Mouse (Mus musculus) neural tube, embryonic 12.5 days (tissue): Measurements from ENCODE around the gene Max. TPM values are rescaled to one million over a fixed set of nuclear protein-coding genes. Genes with fewer than 3 reads are reported as not detected.

Experiments used
- ATAC-seq: fragments of 200-750 bp; cut with Nextera tagmentation; 2 replicates; pipeline ENCODE4 v1.8.0; 2017; ENCODE audit warnings: low read depth, mild to moderate bottlenecking, moderate TSS enrichment, moderate library complexity; ENCODE audit not compliant: low FRiP score
- H3K27ac ChIP-seq: fragments of 300-500 bp; sonication (generic); 2 replicates; pipeline ENCODE4 v1.5.1; 2016
- H3K27me3 ChIP-seq: fragments of 300-500 bp; sonication (generic); replicated peaks from 2 replicates; pipeline ENCODE4 v1.6.1; 2016; ENCODE audit warnings: mild to moderate bottlenecking
- H3K36me3 ChIP-seq: fragments of 300-500 bp; sonication (generic); 2 replicates; pipeline ENCODE4 v1.6.1; 2016; ENCODE audit warnings: mild to moderate bottlenecking
- H3K4me1 ChIP-seq: fragments of 300-500 bp; sonication (generic); 2 replicates; pipeline ENCODE4 v1.6.1; 2016
- H3K4me2 ChIP-seq: fragments of 300-500 bp; sonication (generic); replicated peaks from 2 replicates; pipeline ENCODE4 v1.6.1; 2016; ENCODE audit warnings: mild to moderate bottlenecking
- H3K4me3 ChIP-seq: fragments of 300-500 bp; sonication (generic); 2 replicates; pipeline ENCODE4 v1.5.1; 2016
- H3K9ac ChIP-seq: fragments of 300-500 bp; sonication (generic); 2 replicates; pipeline ENCODE4 v1.6.1; 2016; ENCODE audit warnings: mild to moderate bottlenecking
- H3K9me3 ChIP-seq: fragments of 300-500 bp; sonication (generic); 2 replicates; pipeline ENCODE4 v1.6.1; 2016; ENCODE audit warnings: mild to moderate bottlenecking
- WGBS: fragments of 180-500 bp; shearing (Covaris S2); methylation state at CpG from one replicate; pipeline ENCODE4 v1.1.7; 2016; 5-methylcytosine and 5-hydroxymethylcytosine counted together
- polyA plus RNA-seq: library from polyadenylated mRNA; unstranded; fragments of >200 nt; fragmentation: Nextera tagmentation; extraction: Ambion mirVana; gene quantifications from 2 replicates; pipeline ENCODE4 v1.2.1, GENCODE M21; 2016

The Max gene
- polyA plus RNA-seq, 1 experiment from 2014 or later: 15.4 TPM

DNA sequence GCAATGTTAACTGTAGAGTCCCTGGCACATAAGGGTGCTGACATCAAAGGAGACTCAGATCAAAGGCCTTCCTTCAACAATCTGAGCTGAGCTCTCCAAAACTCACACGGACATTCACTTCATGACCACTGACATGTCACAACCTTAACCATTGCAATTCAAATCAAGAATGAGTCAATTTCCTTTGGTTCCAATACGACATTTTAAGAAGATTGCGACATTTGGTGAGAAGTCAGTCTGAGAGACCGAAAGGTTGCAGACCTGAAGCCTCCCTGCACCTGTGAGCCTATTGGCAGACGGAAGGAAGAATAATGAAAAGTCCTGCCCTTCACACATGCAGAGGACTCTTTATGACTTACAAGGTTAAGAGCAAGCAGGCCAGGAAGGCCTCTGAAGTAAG lies 11.7 kb downstream of the Max start:
- H3K4me2 ChIP-seq: no peak overlapping the region
- H3K27ac ChIP-seq: no peak overlapping the region
- no peaks in the 10 kb centered on the region for H3K27me3 ChIP-seq
- H3K36me3 ChIP-seq: peaks cover 70% of the 10 kb centered on the region
- WGBS: 91% methylated on average over 5 of the region's 5 CpGs
- no peak overlapping the region for H3K9ac ChIP-seq
- ATAC-seq: no peak
- no peaks in the 10 kb centered on the region; the same call in 1 of the 2 replicates for H3K4me1 ChIP-seq
- no peak overlapping the region for H3K4me3 ChIP-seq
- no peaks in the 10 kb centered on the region for H3K9me3 ChIP-seq

DNA sequence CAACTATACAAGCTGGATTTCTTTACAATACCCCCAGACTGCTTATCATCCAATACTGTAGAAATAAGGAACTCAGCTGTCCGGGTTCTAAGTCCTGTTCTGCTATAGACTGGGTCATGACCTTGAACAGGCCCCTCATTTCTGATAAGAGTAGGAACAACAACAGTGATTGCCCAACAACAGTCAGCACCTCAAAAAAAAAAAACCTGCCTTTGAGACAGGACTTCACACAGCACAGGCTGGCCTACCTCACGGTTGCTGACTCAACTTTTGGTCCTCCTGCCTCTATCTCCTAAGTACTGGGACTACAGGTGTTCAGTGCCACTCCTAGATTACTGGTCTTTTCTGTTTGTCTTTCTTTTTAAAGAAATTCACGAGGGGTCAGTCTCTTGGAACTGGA lies 13.2 kb downstream of the Max start:
- H3K9ac ChIP-seq: no peak overlapping the region
- peaks cover 81% of the 10 kb centered on the region for H3K36me3 ChIP-seq
- H3K27ac ChIP-seq: no peak overlapping the region
- H3K4me1 ChIP-seq: no peaks in the 10 kb centered on the region
- no peaks in the 10 kb centered on the region for H3K27me3 ChIP-seq
- no peak for ATAC-seq
- 91% methylated on average over 3 of the region's 3 CpGs for WGBS
- no peak overlapping the region for H3K4me3 ChIP-seq
- no peak overlapping the region for H3K4me2 ChIP-seq
- no peaks in the 10 kb centered on the region for H3K9me3 ChIP-seq

DNA sequence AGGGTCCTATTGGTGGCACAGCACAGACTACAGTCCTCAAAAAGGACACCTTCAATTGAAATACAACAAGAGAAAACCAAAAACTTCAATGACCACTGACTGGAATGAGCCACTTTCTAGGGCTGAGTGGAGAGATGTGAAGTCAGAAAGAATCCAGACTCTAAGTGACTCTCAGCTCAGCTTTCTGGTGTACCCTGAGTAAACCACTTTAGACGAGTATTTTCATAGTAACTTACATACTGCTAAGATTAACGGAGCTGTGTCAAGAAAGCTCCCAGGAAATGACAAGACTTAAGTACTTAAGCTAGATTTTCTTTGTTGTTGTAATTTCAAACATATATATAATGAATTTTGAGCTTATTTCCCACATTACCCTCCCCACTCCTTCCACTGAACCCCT lies 13.8 kb downstream of the Max start:
- 85% methylated on average over 2 of the region's 2 CpGs for WGBS
- ATAC-seq: no peak

DNA sequence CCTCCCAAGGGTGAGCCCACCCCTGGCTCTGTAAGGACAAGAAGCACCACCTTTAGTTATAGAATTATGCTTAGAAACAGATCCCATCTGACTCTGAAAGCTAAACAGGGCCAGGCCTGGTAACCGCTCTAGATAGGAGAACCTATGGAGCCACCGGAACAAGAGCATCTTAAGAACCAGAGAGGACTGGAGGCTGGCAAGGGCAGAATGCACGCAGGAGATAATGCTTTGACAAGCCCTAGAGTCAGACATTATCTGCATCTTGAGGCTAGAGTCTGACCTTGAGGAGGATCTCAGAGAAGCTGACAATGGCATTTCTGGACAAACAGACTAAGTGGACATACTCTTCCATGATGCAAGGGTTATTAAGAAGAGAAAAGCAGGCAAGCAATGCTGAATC lies 14.5 kb downstream of the Max start:
- Histone ChIP-seq H3K4me3 (no peak overlapping the region), H3K4me2 (no peak overlapping the region), H3K27ac (no peak overlapping the region), H3K4me1 (no peaks in the 10 kb centered on the region), H3K9me3 (no peaks in the 10 kb centered on the region), H3K9ac (no peak overlapping the region), H3K36me3 (peaks cover 80% of the 10 kb centered on the region), H3K27me3 (no peaks in the 10 kb centered on the region)
- no peak for ATAC-seq
- WGBS: 95% methylated on average over 3 of the region's 3 CpGs

More for the DNA sequence above, 13.8 kb downstream of the Max start:
- Histone ChIP-seq H3K4me1 (no peaks in the 10 kb centered on the region), H3K36me3 (peaks cover 80% of the 10 kb centered on the region), H3K27ac (no peak overlapping the region), H3K4me2 (no peak overlapping the region), H3K4me3 (no peak overlapping the region), H3K27me3 (no peaks in the 10 kb centered on the region), H3K9ac (no peak overlapping the region), H3K9me3 (no peaks in the 10 kb centered on the region)

DNA sequence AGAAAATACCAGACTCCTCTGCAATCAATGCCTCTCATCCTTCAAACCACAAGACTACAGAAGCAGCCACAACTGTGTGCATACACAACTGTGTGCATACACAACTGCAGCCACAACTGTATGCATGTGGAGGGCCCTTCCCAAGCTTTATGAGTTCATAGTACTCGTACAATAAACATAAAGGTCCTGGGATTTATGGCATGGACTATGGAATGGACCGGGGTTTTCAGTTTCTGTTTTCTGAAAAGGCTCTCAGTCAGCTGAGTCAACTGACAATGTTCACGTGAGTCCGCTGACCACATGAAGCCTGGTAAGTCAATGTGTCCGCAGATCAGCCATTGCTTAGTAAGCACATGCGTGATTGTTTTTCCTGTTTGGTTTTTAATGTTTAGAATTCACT lies 18.5 kb downstream of the Max start:
- no peak overlapping the region for H3K9ac ChIP-seq
- H3K4me2 ChIP-seq: no peak overlapping the region
- H3K27me3 ChIP-seq: no peaks in the 10 kb centered on the region
- no peak overlapping the region for H3K27ac ChIP-seq
- H3K9me3 ChIP-seq: no peaks in the 10 kb centered on the region
- no peak overlapping the region for H3K4me3 ChIP-seq
- peaks cover 90% of the 10 kb centered on the region for H3K36me3 ChIP-seq
- H3K4me1 ChIP-seq: no peaks in the 10 kb centered on the region
- WGBS: 87% methylated on average over 6 of the region's 6 CpGs
- ATAC-seq: no peak

DNA sequence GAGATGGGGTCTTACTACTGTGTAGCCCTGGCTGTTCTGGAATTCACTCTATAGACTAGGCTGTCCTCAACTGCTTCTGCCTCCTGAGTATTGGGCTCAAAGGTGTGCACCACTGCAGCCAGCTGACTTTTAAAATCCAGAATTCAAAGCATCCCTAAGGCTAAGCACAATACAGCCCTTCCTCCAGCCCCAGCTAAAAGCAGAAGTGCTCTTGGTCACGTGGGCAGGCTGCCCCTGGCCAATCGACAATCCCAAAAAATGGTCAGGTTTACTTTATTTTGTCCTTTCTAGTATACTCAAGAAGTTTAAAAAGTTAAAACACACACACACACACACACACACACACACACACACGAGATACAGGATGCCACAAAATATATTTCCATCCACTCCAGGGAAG lies 19.0 kb downstream of the Max start:
- Histone ChIP-seq H3K27me3 (no peaks in the 10 kb centered on the region), H3K4me1 (no peaks in the 10 kb centered on the region), H3K9me3 (no peaks in the 10 kb centered on the region), H3K4me2 (no peak overlapping the region), H3K4me3 (no peak overlapping the region), H3K36me3 (peaks cover 92% of the 10 kb centered on the region), H3K27ac (no peak overlapping the region), H3K9ac (no peak overlapping the region)
- 90% methylated on average over 3 of the region's 3 CpGs for WGBS
- no peak for ATAC-seq

DNA sequence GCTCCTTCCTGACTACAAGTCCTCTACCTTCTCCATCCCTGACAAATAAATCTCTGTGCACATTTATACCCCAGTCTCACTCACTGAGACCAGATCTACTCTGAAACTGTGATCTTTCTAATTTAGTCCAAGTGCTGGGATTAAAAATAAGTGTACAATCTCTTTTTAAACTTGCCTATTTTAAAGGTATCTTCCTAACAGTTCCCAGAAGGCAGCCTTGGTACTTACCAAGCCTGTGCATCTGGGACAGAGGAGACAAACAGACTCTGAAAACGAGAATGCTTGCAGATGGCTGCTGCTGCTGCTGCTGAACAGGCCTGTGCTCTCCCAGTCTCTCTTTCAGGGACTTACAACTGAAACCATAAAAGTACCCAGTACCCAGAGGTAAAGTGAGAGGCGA lies 19.5 kb downstream of the Max start:
- Histone ChIP-seq H3K4me2 (no peak overlapping the region), H3K27ac (no peak overlapping the region), H3K36me3 (peaks cover 91% of the 10 kb centered on the region), H3K4me1 (no peaks in the 10 kb centered on the region), H3K4me3 (no peak overlapping the region), H3K27me3 (no peaks in the 10 kb centered on the region), H3K9me3 (no peaks in the 10 kb centered on the region), H3K9ac (no peak overlapping the region)
- no peak for ATAC-seq
- 82% methylated on average over 2 of the region's 2 CpGs for WGBS

DNA sequence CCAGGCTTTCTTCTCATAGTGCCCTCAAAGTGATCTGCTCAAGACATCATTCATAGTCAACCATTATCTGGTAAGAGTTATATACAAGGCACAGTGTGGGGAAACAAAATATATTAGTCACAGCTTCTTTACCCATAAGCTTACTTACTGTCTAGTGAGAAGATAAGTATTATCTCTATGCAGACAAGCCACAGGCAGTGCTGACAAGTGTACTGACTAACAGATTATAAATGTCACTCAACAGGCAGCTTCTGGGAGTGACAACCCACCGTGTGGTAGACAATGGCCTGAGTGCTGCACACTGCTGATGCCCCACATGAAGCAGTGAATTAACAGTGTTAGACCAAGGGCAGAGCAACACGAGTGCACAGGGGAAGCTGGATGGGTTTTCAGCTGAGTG lies 20.5 kb downstream of the Max start:
- 80% methylated on average over 2 of the region's 2 CpGs for WGBS
- Histone ChIP-seq H3K9ac (no peak overlapping the region), H3K4me3 (no peak overlapping the region), H3K27me3 (no peaks in the 10 kb centered on the region), H3K27ac (no peak overlapping the region), H3K4me1 (no peaks in the 10 kb centered on the region), H3K36me3 (peaks cover 94% of the 10 kb centered on the region), H3K4me2 (no peak overlapping the region), H3K9me3 (no peaks in the 10 kb centered on the region)
- no peak for ATAC-seq

DNA sequence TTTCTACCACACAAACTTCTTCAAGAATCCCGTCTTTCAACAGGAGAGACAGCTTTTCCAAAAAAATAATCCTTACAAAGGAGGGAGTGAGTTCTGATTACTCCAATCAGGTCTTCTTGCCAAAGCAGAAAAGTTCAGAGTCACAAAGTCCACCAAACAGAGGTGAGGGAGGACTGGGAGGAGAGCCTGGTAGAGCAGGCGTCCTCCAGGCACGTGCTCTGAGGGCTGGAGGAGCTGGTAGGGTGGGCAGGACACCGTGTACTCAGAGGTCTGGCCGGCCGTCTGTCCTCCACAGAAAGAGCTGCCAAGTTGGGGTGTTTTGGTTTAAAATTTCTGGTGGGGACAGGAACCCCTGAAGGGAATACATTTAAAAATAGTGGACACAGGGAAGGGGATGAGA lies 24.0 kb downstream of the Max start:
- Histone ChIP-seq H3K27ac (no peak overlapping the region), H3K9ac (no peak overlapping the region), H3K9me3 (no peaks in the 10 kb centered on the region), H3K36me3 (peaks cover 67% of the 10 kb centered on the region), H3K4me2 (no peak overlapping the region), H3K4me1 (no peaks in the 10 kb centered on the region), H3K27me3 (no peaks in the 10 kb centered on the region), H3K4me3 (no peak overlapping the region)
- ATAC-seq: no peak
- WGBS: 93% methylated on average over 6 of the region's 6 CpGs

DNA sequence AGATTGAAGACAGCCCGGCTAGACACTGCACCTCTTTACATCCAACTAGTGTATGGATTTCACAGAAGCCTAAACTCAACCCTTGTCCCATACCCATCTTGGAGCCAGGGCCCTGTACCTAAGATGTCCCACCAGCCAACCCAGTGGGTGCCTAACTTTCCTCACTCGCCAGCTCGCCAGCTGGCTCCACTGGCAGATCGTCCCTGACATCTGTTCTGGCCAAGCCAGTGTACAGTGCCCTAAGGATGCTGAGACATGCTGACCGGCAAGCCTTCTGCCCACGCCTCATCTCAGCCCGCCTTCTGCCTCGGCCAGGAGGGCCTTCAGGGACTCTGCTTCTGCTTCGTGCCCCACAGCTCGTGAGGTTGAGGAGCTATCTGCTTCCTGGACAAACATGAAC lies 25.8 kb downstream of the Max start:
- Histone ChIP-seq H3K36me3 (peaks cover 54% of the 10 kb centered on the region), H3K9ac (no peak overlapping the region), H3K9me3 (no peaks in the 10 kb centered on the region), H3K27ac (no peak overlapping the region), H3K4me3 (no peak overlapping the region), H3K27me3 (no peaks in the 10 kb centered on the region), H3K4me1 (no peaks in the 10 kb centered on the region), H3K4me2 (no peak overlapping the region)
- WGBS: 94% methylated on average over 10 of the region's 10 CpGs
- ATAC-seq: no peak

DNA sequence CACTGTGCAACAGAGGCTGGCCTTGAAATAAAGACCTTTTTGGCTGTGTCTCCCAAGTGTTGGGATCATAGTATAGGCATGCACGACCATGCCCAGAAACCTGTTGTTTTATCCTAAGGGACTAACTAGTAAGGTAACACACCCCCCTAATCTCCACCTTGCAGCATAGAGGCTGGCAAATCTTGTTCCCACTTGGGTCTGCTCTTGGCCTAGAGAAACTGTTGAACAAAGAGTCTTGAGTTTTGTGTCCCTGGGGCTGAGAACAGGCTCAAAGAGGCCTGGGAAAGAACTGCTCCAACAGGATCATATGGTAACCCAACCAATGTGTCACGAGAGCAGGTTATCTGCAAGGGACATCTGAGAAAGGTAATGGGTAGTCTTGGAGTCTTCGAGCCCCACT lies 27.6 kb downstream of the Max start:
- Histone ChIP-seq H3K4me2 (no peak overlapping the region), H3K27ac (no peak overlapping the region), H3K27me3 (no peaks in the 10 kb centered on the region), H3K36me3 (peaks cover 36% of the 10 kb centered on the region), H3K9me3 (no peaks in the 10 kb centered on the region), H3K4me3 (no peak overlapping the region), H3K4me1 (no peaks in the 10 kb centered on the region), H3K9ac (no peak overlapping the region)
- WGBS: 94% methylated on average over 3 of the region's 3 CpGs
- ATAC-seq: no peak

DNA sequence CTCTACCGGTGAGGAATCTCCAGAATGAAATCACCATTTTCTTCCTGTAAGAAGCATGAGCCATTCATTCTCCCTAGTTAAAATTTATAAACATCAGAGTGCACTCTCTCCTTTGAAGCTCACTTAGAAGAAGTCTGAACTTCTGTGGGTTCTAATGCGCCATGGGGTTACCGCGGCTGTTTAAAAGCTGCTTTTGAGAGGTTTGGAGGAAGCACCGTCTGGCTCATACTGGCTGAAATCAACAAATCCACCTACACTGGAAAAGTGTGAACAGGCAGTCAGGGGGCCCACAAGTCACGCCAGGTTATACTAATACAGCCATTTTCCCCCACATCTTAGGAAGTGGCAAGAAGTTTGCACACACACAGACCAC lies 29.3 kb downstream of the Max start:
- Histone ChIP-seq H3K27ac (no peak overlapping the region), H3K36me3 (peaks cover 25% of the 10 kb centered on the region), H3K4me1 (no peaks in the 10 kb centered on the region), H3K9ac (no peak overlapping the region), H3K27me3 (no peaks in the 10 kb centered on the region), H3K4me3 (no peak overlapping the region), H3K4me2 (no peak overlapping the region), H3K9me3 (no peaks in the 10 kb centered on the region)
- WGBS: 90% methylated on average over 6 of the region's 6 CpGs
- ATAC-seq: no peak

DNA sequence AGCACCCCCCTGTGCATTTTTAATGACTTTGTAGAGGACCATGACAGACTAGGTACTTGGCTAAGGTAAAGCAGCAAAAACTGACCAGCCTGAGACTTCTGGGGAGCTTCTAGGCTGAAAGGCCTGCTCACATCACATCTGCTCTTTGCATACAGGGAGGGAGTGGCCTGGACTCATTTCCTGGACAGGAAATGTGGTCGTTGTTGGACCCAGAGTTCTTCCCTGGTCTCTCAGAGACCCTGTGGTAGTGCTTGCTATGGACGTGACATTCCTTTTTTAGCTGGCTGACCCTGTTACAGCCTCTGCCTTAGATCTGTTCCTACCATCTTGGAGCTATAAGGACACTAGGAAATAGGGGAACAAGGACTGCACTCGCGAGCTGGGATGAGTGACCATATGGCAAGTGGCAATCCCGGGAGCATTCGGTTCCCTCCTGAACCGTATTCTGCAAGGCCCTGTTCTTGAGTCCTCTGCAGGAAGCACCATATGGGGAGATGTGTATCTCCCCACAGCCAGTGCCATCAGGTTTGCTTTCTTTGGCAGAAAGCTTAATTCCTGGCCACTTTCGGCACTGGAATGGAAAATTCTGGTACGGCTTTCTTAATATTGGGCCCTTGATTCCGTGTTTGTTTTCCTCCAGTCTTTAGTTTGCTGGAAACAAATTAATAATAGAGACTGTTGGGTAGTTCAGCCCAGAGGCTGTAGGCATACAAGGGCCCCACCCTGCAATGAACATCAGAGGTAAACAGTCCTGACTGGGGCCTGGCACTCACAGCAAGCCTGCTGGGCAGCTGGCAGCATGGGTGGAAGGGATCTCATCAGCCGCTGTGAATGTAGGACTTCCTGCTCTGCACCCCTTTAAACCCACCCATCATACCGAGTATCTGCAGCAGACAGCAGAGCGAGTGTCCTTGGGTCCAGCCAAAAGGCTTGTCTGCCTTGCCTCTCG lies 30.0 kb downstream of the Max start:
- no peak overlapping the region for H3K4me2 ChIP-seq
- H3K27ac ChIP-seq: no peak overlapping the region
- no peak for ATAC-seq
- H3K9me3 ChIP-seq: no peaks in the 10 kb centered on the region
- no peak overlapping the region for H3K9ac ChIP-seq
- no peak overlapping the region for H3K4me3 ChIP-seq
- H3K4me1 ChIP-seq: no peaks in the 10 kb centered on the region
- no peaks in the 10 kb centered on the region for H3K27me3 ChIP-seq
- 77% methylated on average over 14 of the region's 14 CpGs for WGBS
- peaks cover 20% of the 10 kb centered on the region for H3K36me3 ChIP-seq
